Comparison of ENCODE assay signal across 8 mouse cellular contexts in the genomic region with DNA sequence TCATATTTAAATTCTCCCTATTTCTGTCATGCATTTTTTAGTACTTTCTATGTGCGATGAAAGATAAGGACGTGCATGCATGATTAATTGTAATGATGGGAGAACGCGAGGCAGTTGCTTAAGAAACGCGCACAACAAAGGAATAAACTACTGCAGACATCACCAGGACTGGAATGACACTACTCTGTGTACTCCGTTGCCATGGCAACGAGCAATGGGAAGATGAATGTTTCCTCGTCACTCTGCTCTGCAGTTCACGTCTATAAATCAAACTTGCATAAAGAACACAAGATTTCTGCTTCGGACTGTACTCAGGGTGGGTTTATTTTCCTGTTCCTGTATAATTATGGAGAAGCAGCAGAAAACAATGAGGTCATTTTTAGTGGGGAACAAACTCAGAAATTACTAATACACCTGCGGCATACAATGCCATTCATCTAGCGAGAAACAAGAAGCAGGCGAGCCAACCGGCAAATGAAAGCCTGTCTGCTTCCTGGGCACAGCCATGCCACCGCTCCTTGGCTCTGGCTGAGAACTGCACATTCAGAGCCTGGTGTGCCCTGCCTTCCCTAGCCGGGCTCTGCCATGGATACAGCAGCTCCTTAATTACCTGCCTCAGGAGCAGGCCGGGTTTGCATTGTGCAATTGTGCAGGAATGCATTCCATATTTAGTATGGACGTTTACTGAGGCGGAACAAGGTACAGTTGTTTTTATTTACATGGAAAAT. TPM values are rescaled to one million over a fixed set of nuclear protein-coding genes. Genes with fewer than 3 reads are reported as not detected.
DNase-seq lines count a peak whose midpoint lies in the region; ATAC-seq and TF ChIP-seq lines count a peak whose summit lies in the region.

No protein-coding gene starts in this region.

- 0 out of 2 replicates have a peak, but pooled peaks cover 4% of the 10 kb centered on the region for H3K36me3 ChIP-seq in forebrain, embryonic 12.5 days (replicated peaks)
- H3K36me3 ChIP-seq in kidney, adult 2 months (ENCODE audit: control insufficient read depth, insufficient read depth, low read length): no peaks in the 10 kb centered on the region
- peaks cover 5% of the 10 kb centered on the region; the same call in 1 of the 2 replicates for H3K36me3 ChIP-seq in limb, embryonic 10.5 days

- DNase-seq in adrenal gland, adult 2 months: peak; percentile 36
- no peak for DNase-seq in adrenal gland, adult 18-20 months (ENCODE audit: low spot score in 2 of 2)
- peak; percentile 84 for DNase-seq in brain, embryonic 18.5 days (ENCODE audit: low read depth, low spot score)
- peak; percentile 31 for DNase-seq in kidney, adult 2 months
- DNase-seq in limb, embryonic 10.5 days (ENCODE audit: low spot score): peak; percentile 35
- DNase-seq in retina, postnatal 1 day: peak; percentile 69
- DNase-seq in urinary bladder, adult 2 months (ENCODE audit: low spot score): no peak

- no peak overlapping the region for H3K4me3 ChIP-seq in forebrain, embryonic 12.5 days (replicated peaks)
- no peak overlapping the region for H3K4me3 ChIP-seq in kidney, adult 2 months (ENCODE audit: insufficient read depth, low read depth, low read length)
- H3K4me3 ChIP-seq in limb, embryonic 10.5 days: no peak overlapping the region

- H3K27ac ChIP-seq in forebrain, embryonic 12.5 days: peak overlapping the region; percentile 68; the same call in 1 of the 2 replicates
- H3K27ac ChIP-seq in kidney, adult 2 months (ENCODE audit: insufficient read depth, low read depth, low read length): no peak overlapping the region; the same call in 1 of the 2 replicates
- no peak overlapping the region for H3K27ac ChIP-seq in limb, embryonic 10.5 days

- no peak overlapping the region for H3K9ac ChIP-seq in forebrain, embryonic 12.5 days

- peaks cover 12% of the 10 kb centered on the region for H3K4me1 ChIP-seq in forebrain, embryonic 12.5 days
- H3K4me1 ChIP-seq in kidney, adult 2 months (ENCODE audit: control insufficient read depth, insufficient read depth, low read length): no peaks in the 10 kb centered on the region
- H3K4me1 ChIP-seq in limb, embryonic 10.5 days: peaks cover 4% of the 10 kb centered on the region

- WGBS in forebrain, embryonic 12.5 days: 56% methylated on average over 20 of the region's 20 CpGs
- WGBS in kidney, adult 2 months: 50% methylated on average over 20 of the region's 20 CpGs
- 85% methylated on average over 20 of the region's 20 CpGs for WGBS in limb, embryonic 10.5 days

- H3K9me3 ChIP-seq in forebrain, embryonic 12.5 days: 0 out of 2 replicates have a peak, but pooled peaks cover 5% of the 10 kb centered on the region
- H3K9me3 ChIP-seq in limb, embryonic 10.5 days (replicated peaks): no peaks in the 10 kb centered on the region

- ATAC-seq in forebrain, embryonic 12.5 days (ENCODE audit: low FRiP score): peak; percentile 79

- peak overlapping the region; percentile 15 for H3K4me2 ChIP-seq in forebrain, embryonic 12.5 days

- TF ChIP-seq POLR2A in kidney, adult 2 months (IDR thresholded peaks at IDR 0.05; ENCODE audit: low read depth, low read length): no peak

- no peak for TF ChIP-seq CTCF in kidney, adult 2 months (conservative IDR thresholded peaks at IDR 0.05; ENCODE audit: insufficient read depth, insufficient read length, low read depth, low read length)

- H3K27me3 ChIP-seq in forebrain, embryonic 12.5 days: no peaks in the 10 kb centered on the region
- H3K27me3 ChIP-seq in kidney, adult 2 months (replicated peaks; ENCODE audit: control insufficient read depth, insufficient read depth, low read length): no peaks in the 10 kb centered on the region
- H3K27me3 ChIP-seq in limb, embryonic 10.5 days (ENCODE audit: low read depth, poor library complexity, severe bottlenecking): no peaks in the 10 kb centered on the region

RNA-seq across cellular contexts. Expression of a gene that starts 47.7 kb away (rescaled TPM):
- total RNA-seq in adrenal gland, adult 2 months (2021): 1 to 10 TPM in 1 of 2 experiments, under 1 TPM in 1; 0.86 to 1.3 TPM
- 0.06 and 0.17 TPM in 2 replicates for polyA plus RNA-seq in adrenal gland, adult 2 months (2012; rRNA removed)
- under 1 TPM in 1 of 2 experiments, not detected in 1; 0.29 TPM for total RNA-seq in adrenal gland, adult 18-20 months (2021)
- polyA plus RNA-seq in forebrain, embryonic 12.5 days (2016; fragmentation: Nextera tagmentation; extraction: Ambion mirVana): 21.7 and 25.2 TPM in 2 replicates
- polyA plus RNA-seq in kidney, adult 2 months (2012; rRNA removed): 0.24 and 0.25 TPM in 2 replicates
- 16.0 and 21.7 TPM in 2 replicates for polyA plus RNA-seq in limb, embryonic 10.5 days (2016; fragmentation: Nextera tagmentation; extraction: Ambion mirVana)
- polyA plus RNA-seq in urinary bladder, adult 2 months (2012; rRNA removed): 0.28 and 0.62 TPM in 2 replicates

RNA-seq across cellular contexts. Expression of a gene that starts 47.7 kb away (rescaled TPM):
- 10 to 100 TPM; 13.1 to 16.7 TPM for total RNA-seq in adrenal gland, adult 2 months (2021)
- polyA plus RNA-seq in adrenal gland, adult 2 months (2012; rRNA removed): 4.8 and 5.1 TPM in 2 replicates
- 10 to 100 TPM; 10.1 to 10.5 TPM for total RNA-seq in adrenal gland, adult 18-20 months (2021)
- polyA plus RNA-seq in forebrain, embryonic 12.5 days (2016; fragmentation: Nextera tagmentation; extraction: Ambion mirVana): 84.9 and 88.4 TPM in 2 replicates
- polyA plus RNA-seq in kidney, adult 2 months (2012; rRNA removed): 11.2 and 11.7 TPM in 2 replicates
- 80.3 and 88.2 TPM in 2 replicates for polyA plus RNA-seq in limb, embryonic 10.5 days (2016; fragmentation: Nextera tagmentation; extraction: Ambion mirVana)
- polyA plus RNA-seq in urinary bladder, adult 2 months (2012; rRNA removed): 12.1 and 12.4 TPM in 2 replicates

Comparison
In these comparisons a context has a peak if more than half of its experiments do, and no peak if none do; other contexts are left out.
1. DNase-seq: peak in adrenal gland, adult 2 months (single experiment), brain, embryonic 18.5 days (single experiment), kidney, adult 2 months (single experiment), limb, embryonic 10.5 days (single experiment) and retina, postnatal 1 day (single experiment); none in adrenal gland, adult 18-20 months (0 of 2) and urinary bladder, adult 2 months (single experiment).
2. RNA of a gene that starts 47.7 kb away (polyA plus RNA-seq): 21.7 to 25.2 TPM in forebrain, embryonic 12.5 days and 16.0 to 21.7 TPM in limb, embryonic 10.5 days; 0.28 to 0.62 TPM in urinary bladder, adult 2 months, 0.24 to 0.25 TPM in kidney, adult 2 months and 0.06 to 0.17 TPM in adrenal gland, adult 2 months; every median in the first group is over 10 times any median in the second.